Mouse (Mus musculus) left cerebral cortex, postnatal 14 days (tissue): Measurements from ENCODE around the gene Gm3336. TPM values are rescaled to one million over a fixed set of nuclear protein-coding genes. Genes with fewer than 3 reads are reported as not detected.

ENCODE experiments used
- DNase-seq, 2 experiments: peaks; one replicate each; pipeline ENCODE4 v3.0.0; 2021 to 2022; ENCODE audit warnings: low spot score in 2 of 2, mixed read lengths in 1 of 2
- intact Hi-C: fragments of 180-260 bp; cut with DNase I; formaldehyde crosslinking; loops from one replicate; pipeline ENCODE4 v1.15.1; 2025
- long read RNA-seq, 2 experiments: library from polyadenylated mRNA; stranded (forward); transcript quantifications; one replicate each; pipeline ENCODE4 v2.0.0; 2021
- total RNA-seq, 2 experiments: library from RNA; stranded (reverse); gene quantifications; 2 replicates each; pipeline ENCODE4 v1.2.3; 2021

Gene Gm3336
- not detected for total RNA-seq
- long read RNA-seq, experiment 1, result 0 reads
- long read RNA-seq, experiment 2, result 0 reads

DNA sequence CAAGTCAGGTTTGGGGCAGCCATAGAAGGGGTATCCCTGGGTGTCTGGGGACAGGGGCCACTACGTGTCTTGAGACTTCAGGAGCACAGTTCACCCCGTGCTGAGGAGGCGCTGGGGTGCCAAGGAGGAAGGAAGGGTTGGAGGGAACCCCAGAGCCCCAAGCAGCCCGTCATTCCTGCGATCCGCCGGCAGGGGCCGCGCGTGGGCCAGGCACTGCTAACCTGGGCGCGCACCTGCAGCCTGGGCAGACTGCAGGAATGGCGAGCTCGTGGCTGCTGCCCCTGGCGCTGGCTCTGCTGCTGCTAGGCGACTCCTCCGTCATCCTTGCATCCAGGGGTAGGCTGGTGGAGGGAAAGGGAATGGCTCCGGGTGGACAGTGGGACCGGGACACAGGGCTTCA lies at the start of gene Gm3336:
Gene Gm3336, plus strand, starts transcription at position 247 of the 400 bp plus-strand sequence.
- peak in 1 of 2 experiments; percentile 65 for DNase-seq
- intact Hi-C loops, result loop anchor here (2.0 kb wide), 1 partner anchor 123 kb away; no protein-coding TSS in a partner anchor

DNA sequence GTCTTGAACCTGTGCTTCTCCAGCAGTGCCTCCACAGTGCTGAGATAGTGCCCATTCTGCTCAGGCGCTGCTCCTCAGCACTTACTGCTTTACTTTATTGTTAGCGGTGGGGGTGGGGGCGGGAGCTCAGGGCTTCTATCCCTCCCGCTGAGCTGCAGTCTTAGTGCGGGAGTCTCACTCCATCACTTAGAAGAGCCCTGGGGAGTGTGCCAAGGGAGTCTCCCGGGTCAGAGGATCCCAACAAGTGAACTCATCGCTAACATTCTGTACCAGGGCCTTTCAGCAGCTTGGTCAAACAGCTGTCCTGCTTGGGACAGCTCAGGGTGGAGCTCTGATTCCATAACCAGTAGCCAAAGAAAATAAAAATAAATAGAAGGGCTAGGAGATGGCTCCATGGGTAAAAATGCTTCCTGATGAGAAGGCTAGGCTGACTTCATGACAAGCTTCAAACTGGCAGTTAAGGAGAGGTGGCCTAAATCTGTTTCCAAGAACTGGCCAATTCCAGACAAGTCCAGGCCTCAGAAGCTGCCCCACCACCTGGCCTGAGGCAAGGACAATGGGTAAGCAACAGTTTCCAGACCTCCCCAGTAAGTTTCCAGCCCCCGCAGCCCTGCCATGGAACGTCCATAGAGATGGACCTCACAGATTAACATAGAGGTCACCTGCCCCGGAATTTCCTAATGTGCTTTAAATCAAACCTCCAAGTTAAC lies 46.6 kb upstream of the Gm3336 start:
- intact Hi-C loops, result loop anchor here (5.0 kb wide), 1 partner anchor 44 kb away; no protein-coding TSS in a partner anchor
- no peak for DNase-seq

- DNase-seq, result no peak
These were observed 45.8 kb upstream of the Gm3336 start for GRCm38 (mm10) chr8:70672325-70673078.

DNA sequence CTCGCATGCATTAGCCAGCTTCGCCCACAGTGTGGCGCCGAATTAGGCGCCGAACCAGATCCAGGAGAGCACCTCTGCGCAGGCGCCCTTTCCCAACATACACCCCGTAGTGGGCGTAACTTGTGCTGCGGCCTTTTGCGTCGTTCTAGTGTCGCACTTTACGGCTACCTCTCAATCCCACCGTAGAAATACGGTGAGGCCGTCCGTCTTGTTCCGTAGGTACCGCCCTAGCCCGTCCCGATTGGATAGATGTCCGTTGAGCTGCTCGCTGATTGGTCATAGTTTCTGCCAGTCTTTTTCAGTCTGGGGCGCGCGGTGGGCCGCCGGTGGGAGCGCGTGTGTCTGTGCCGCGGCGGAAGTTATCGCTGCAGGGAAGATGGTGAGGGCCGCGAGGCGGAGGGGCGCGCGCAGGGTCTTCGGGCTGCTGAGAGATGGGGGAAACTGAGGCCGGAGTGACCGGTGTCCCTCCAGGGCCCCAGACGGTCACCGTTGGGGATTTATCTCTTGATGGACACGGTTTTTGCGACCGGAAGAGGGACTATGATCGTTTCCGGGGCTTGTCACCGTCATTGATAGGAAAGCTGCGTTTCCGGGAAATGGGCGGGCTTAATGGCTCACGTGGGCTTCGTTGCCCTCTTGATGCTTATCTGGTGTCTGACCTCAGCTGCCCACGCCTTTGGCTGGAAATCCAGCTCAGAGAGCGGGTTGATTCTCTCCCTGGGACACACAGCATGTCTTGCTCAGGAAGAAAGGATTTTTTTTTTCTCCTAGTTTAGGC lies 45.1 kb upstream of the Gm3336 start, which contains the start of gene Lsm4:
Gene Lsm4, plus strand, starts transcription at position 170 of the 778 bp plus-strand sequence.
- peak; percentile 98 to 99 for DNase-seq
- intact Hi-C loops, result loop anchor here (1.0 to 5.0 kb wide), 2 partner anchors 27 to 46 kb away; no protein-coding TSS in a partner anchor

More at GRCm38 (mm10) chr8:70672325-70673078, 45.8 kb upstream of the Gm3336 start:
- intact Hi-C loops, result loop anchor here (1.0 to 5.0 kb wide), 2 partner anchors 28 to 45 kb away; no protein-coding TSS in a partner anchor

DNA sequence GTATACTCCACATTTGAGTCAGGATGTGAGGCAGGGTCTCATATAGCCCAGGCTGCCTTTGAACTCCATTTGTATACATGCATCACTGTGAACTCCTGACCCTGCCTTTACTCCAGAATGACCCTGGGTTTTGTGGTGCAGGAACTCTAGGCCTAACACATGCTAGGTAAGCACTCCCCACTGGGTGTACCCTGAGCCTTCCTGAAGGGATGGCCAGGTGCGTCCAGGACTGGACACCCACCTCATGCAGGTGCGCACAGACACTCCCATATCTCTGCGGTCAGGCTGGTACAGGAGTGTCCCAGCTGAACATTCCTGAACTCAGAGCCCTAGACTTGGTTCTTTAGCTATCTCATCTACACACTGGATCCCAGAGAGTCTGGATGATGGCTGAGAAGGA lies 44.2 kb upstream of the Gm3336 start:
- no peak for DNase-seq
- intact Hi-C loops, result loop anchor here (5.0 kb wide), 1 partner anchor 47 kb away; no protein-coding TSS in a partner anchor

DNA sequence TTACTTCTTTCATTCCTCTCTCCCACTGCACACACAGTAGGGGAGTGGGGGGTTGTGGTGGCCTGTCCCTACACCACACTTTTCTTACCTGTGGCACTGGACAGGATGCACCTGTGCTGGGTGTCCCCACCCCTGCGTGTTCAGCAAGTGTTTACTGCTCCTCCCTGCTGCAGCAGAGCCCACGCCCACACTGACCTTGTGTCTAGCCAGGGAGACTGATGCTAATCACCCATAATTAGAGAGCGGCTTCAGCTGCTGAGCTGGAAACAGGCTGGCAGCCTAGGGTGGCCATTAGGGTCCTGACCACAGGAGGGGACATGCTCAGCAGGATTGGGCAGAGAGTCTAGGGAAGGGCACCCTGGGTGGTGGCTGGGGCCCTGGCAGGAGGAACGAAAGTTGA lies 43.6 kb upstream of the Gm3336 start:
- DNase-seq, result no peak
- intact Hi-C loops, result loop anchor here (5.0 kb wide), 1 partner anchor 47 kb away; no protein-coding TSS in a partner anchor

DNA sequence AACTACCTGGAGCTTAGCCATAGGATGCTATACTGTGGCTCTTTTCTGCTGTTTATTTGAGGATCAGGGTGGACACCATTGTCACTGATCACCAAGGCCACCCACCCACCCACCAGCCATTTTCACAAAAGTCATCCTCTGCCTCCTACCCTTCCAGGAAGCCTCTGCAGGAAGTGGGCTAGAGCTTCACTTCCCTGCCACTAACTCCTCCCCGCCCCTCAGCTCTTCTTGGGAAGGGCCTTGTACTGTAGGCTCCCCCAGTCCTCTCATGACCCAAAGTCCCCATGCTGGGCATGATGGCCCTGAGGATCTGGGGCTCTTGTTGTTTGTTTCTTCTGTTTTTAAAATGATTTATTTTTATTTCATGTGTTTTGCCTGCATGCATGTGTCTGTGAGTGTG lies 43.0 kb upstream of the Gm3336 start:
- intact Hi-C loops, result no loop called here
- no peak for DNase-seq

- intact Hi-C loops, result no loop called here
- DNase-seq, result no peak
These were observed 40.8 kb upstream of the Gm3336 start for GRCm38 (mm10) chr8:70677451-70678080.

DNA sequence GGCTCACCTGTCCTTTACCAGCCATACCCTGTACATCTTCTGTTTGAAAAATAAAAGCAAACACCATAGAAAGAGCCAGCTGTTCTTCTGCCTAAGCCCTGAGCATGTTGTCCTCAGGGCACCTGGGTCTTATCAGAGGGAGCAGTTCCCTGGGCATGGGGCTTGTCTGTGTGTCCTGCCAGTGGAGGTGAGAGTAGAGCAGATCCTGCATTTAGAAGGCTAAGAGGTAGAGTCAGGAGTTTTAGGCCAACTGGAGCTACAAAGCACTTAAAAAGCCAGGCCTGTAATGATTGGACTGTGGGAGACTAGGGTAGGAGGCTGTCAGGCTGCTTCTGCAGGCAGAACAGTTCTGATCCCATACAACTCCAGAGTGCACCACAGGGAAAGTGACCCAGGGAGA lies 39.7 kb upstream of the Gm3336 start:
- intact Hi-C loops, result no loop called here
- DNase-seq, result no peak

GRCm38 (mm10) chr8:70679404-70679803 lies 38.9 kb upstream of the Gm3336 start:
- DNase-seq, result no peak
- intact Hi-C loops, result no loop called here

DNA sequence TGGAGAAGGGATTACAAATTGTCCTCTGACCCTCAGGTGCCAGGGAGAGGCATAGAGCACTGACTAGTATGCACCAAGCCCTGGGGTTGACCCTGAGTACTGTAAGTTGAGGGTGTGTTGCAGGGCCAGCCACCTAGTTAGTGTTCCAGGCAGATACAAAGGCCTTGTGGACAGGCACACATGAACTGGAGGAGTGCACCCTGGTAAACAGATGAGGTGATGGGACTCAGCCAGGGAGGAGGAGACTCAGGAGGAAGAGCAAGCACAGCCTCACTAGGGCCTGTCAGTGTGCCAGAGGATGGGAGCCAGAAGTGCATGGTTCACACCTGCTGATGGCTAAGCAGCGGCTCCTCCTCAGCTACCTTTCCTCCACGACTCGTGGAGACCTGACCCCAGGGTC lies 38.3 kb upstream of the Gm3336 start:
- intact Hi-C loops, result no loop called here
- DNase-seq, result no peak

- intact Hi-C loops, result no loop called here
- DNase-seq, result no peak
These were observed 36.9 kb upstream of the Gm3336 start for GRCm38 (mm10) chr8:70681410-70681809.

DNA sequence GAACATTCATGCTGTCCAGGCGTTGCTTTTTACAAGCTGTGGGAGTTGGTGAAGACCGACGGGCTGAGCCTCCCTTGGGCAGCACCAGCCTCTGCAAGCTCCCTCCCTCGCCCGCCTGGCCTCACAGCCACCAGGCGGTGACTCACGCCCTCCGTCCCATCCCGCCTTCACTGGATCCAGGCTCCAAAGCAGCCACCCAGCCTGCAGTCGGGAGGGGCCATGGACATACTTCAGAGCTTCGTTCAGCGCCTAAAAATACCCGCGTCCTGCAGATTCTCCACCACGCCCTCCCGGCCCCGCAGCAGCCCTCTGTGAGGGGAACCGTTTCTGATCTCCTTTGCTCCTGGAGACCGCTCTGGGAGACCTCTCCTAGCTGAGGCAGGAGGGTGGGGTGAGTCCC lies 36.1 kb upstream of the Gm3336 start:
- intact Hi-C loops, result no loop called here
- no peak for DNase-seq

DNA sequence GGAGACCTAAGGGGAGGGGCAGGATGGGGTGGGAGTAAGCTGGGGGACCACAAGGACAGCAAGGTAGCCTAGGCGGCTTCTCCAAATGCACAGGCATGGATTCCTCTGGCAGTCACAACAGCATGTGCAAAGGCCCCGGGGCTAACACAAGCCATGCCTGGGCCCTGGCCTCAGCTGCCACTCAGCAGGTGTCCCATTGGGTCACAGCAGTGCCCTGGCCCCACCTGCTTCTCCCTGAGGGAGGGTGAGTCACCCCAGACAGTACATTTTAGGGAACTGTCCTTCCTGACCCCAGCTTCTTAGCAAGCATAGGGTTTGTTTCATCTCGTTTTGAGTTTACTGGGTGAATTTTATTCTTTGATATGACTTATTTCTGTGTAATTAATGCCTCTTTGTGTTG lies 35.7 kb upstream of the Gm3336 start:
- no peak for DNase-seq
- intact Hi-C loops, result no loop called here

DNA sequence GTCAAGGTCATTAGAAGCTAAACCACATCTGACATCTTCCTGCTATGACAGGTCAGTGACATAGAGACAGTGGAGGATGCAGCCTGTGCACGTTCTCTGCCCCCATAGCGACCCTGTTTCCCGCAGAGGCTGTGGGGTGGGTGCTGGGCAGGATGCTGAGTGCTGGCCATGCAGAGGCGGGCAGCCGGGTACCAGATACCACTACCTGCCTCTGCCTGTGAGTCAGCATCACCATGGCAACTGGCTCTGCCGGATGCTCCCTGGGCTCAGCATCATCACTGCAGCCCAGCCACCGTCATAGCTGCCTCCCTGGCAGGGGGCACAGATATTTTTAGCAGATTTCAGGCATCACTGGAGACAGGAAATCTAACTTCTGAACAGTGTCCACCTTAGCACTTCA lies 34.1 kb upstream of the Gm3336 start:
- peak; percentile 82 to 92 for DNase-seq
- intact Hi-C loops, result no loop called here

GRCm38 (mm10) chr8:70687576-70687975 lies 30.8 kb upstream of the Gm3336 start:
- no peak for DNase-seq
- intact Hi-C loops, result no loop called here

GRCm38 (mm10) chr8:70688136-70688535 lies 30.2 kb upstream of the Gm3336 start:
- no peak for DNase-seq
- intact Hi-C loops, result no loop called here

DNA sequence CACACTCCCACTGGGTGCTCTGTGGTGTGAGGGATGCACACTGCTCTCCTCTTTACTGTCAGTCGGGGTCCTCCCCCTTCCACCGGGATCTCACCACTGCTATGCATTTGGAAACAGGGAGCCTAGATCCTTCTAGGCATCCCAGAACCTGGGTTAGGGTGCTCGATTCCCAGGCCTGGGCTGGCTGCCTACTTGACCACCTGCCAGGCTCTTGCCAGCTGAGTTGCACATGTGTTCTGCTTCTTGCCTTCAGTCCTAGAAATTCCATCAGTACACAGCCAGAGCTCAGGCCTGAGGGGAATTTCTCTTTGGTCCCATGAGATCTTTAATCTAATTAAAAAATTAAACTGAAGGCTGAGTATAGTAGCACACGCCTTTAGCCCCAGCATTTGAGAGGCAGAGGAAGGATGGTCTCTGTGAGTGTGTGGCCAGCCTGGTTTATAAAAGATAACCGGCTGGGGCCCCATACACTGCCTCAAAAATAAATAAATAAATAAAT lies 28.4 kb upstream of the Gm3336 start:
- intact Hi-C loops, result no loop called here
- no peak for DNase-seq

DNA sequence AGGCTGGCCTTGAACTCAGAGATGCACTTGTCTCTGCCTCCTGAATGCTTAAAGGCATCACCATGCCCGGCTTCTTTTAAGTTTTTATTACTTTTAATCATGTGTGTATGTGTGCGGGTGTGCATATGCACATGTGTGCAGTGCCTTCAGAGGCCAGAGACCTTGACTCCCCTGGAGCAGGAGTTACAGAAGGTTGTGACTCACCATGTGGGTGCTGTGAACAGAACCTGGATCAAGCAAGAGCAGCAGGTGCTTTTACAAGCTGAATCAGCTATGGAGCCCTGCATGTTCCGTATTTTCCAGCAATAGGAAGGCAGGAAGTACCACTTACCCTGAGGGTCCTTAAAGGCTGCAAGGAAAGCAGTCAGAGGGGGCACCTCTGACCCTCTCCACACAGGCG lies 27.1 kb upstream of the Gm3336 start:
- intact Hi-C loops, result no loop called here

More for the DNA sequence above, 27.1 kb upstream of the Gm3336 start:
- DNase-seq, result no peak
